Mouse (Mus musculus): ENCODE measurements around the gene Calm5. TPM values are rescaled to one million over a fixed set of nuclear protein-coding genes. Genes with fewer than 3 reads are reported as not detected.

The Calm5 gene
- polyA plus RNA-seq (2012), result not detected in 2 replicates

GRCm38 (mm10) chr13:3853648-3854333 lies at the start of gene Calm5:
Gene Calm5, plus strand, starts transcription at chr13:3854173.

GRCm38 (mm10) chr13:3804186-3804585 lies 49.8 kb upstream of the Calm5 start, which contains the start of gene Calml3:
Gene Calml3, minus strand, starts transcription at chr13:3804316.

GRCm38 (mm10) chr13:3837312-3837807 lies 16.6 kb upstream of the Calm5 start, which contains the start of gene Calm4:
Gene Calm4, plus strand, starts transcription at chr13:3837757.

Other genes starting within 250 kb of the Calm5 start
- 1.8 and 3.2 TPM in 2 replicates for gene Fam208b, start 243.1 kb upstream of the Calm5 start, polyA plus RNA-seq (2012)
- 2.0 and 2.1 TPM in 2 replicates for gene Asb13, start 220.1 kb upstream of the Calm5 start, polyA plus RNA-seq (2012)
- not detected in 2 replicates for gene Calml3, start 49.9 kb upstream of the Calm5 start, polyA plus RNA-seq (2012)
- not detected in 2 replicates for gene Calm4, start 16.4 kb upstream of the Calm5 start, polyA plus RNA-seq (2012)
- gene Net1, start 64.0 kb downstream of the Calm5 start, polyA plus RNA-seq (2012), result 46.3 and 50.9 TPM in 2 replicates
- not detected in 2 replicates for gene Tubal3, start 64.1 kb downstream of the Calm5 start, polyA plus RNA-seq (2012)
- not detected in 2 replicates for gene Ucn3, start 91.2 kb downstream of the Calm5 start, polyA plus RNA-seq (2012)
- not detected in 2 replicates for gene Akr1c14, start 194.8 kb downstream of the Calm5 start, polyA plus RNA-seq (2012)

Data from megakaryocyte-erythroid progenitor cell, adult 5 weeks (primary cell).